Mouse (Mus musculus) E14TG2a.4 (cell line): ENCODE data around the gene Gm20662.

ENCODE experiments used
- CTCF ChIP-seq: conservative IDR thresholded peaks from 2 replicates; pipeline ENCODE4 v1.5.1; 2014; ENCODE audit warnings: low read length
- NANOG ChIP-seq: IDR thresholded peaks from 2 replicates; pipeline ENCODE4 v1.6.1; 2014; ENCODE audit warnings: borderline replicate concordance, low read length, mixed read lengths

DNA sequence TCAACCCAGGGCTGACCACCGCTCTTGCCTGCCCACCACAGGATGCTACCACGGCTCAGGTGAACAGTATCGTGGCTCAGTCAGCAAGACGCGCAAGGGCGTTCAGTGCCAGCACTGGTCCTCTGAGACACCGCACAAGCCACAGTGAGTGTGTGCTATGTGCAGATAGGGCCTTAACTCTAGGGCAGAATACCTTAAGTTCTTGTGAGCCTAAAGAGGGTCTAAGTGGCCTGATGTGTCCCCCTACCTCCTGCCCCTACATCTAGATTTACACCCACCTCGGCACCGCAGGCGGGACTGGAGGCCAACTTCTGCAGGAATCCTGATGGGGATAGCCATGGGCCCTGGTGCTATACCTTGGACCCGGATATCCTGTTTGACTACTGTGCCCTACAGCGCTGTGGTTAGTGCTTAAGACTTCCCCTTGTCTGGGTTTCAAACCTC lies 86.9 kb downstream of the Gm20662 start, which contains the start of gene Rnf123:
- TF ChIP-seq CTCF (no peak), NANOG (no peak)
